Mouse (Mus musculus) colon, adult 2 months (tissue): ENCODE results near the gene Dnajc25. TPM values are rescaled to one million over a fixed set of nuclear protein-coding genes. Genes with fewer than 3 reads are reported as not detected.

ENCODE experiments used
- polyA plus RNA-seq: library from polyadenylated mRNA; depleted of rRNA; stranded (reverse); fragments of >200 nt; gene quantifications from 2 replicates; pipeline ENCODE4 v1.2.3, GENCODE M21; 2012; rRNA removed

Gene Dnajc25
- polyA plus RNA-seq: 3.7 and 5.3 TPM in 2 replicates

GRCm38 (mm10) chr4:58994762-58995161 is at the start of gene Dnajc25:
TSS of gene Dnajc25 (plus strand) at chr4:58995062.

GRCm38 (mm10) chr4:58986540-58987190 is 8.2 kb upstream of the Dnajc25 start, which contains the start of gene Ptgr1:
TSS of gene Ptgr1 (minus strand) at chr4:58987119.

GRCm38 (mm10) chr4:59002948-59003805 is 8.3 kb downstream of the Dnajc25 start, which contains the start of gene Gm20503:
TSS of gene Gm20503 (plus strand) at chr4:59003210.

GRCm38 (mm10) chr4:59034918-59035785 is 40.3 kb downstream of the Dnajc25 start, which contains the start of gene Gng10:
TSS of gene Gng10 (plus strand) at chr4:59035088.

Other genes with a start within 250 kb of the Dnajc25 start
- 0.21 TPM in 1 of 2 replicates, not detected in the other for gene Olfr267, start 207.3 kb upstream of the Dnajc25 start, polyA plus RNA-seq
- 31.2 and 41.3 TPM in 2 replicates for gene Ecpas, start 82.3 kb upstream of the Dnajc25 start, polyA plus RNA-seq
- not detected in 2 replicates for gene Zkscan16, start 51.4 kb upstream of the Dnajc25 start, polyA plus RNA-seq
- 4.8 and 5.7 TPM in 2 replicates for gene Ptgr1, start 7.9 kb upstream of the Dnajc25 start, polyA plus RNA-seq
- 0.98 and 1.4 TPM in 2 replicates for gene Gm20503, start 8.1 kb downstream of the Dnajc25 start, polyA plus RNA-seq
- 16.1 and 22.7 TPM in 2 replicates for gene Gng10, start 40.0 kb downstream of the Dnajc25 start, polyA plus RNA-seq
- 0.06 TPM in 1 of 2 replicates, not detected in the other for gene AI481877, start 143.9 kb downstream of the Dnajc25 start, polyA plus RNA-seq
- 52.7 and 69.0 TPM in 2 replicates for gene Ugcg, start 194.2 kb downstream of the Dnajc25 start, polyA plus RNA-seq